Mouse (Mus musculus) lung, adult 18-20 months (tissue): Measurements from ENCODE around the gene Rbms1.

Experiments used
- DNase-seq, 2 experiments: peaks; one replicate each; pipeline ENCODE4 v3.0.0; 2022; ENCODE audit warnings: mixed read lengths in 2 of 2

The Rbms1 gene

DNA sequence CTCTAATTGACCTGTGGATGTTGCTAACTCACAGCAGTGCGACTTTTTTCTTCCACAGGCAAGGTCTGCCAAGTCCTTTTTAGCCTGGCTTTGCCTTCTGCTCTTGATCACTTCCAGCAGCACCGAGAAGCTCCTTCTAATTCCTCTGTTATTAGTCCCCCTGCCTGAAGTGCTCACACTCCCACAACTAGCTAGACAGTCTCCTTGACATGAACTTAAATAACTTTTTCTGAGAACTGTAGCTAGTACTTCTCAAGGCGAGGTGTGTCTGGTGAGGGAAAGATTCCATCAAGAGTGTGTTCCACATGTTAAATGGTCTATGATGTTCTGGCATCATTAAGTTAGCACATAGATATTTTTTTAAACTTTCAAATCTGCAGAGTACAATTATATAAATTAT is 256.1 kb downstream of the Rbms1 start:
- no peak for DNase-seq

GRCm38 (mm10) chr2:60705426-60705825 is 257.6 kb downstream of the Rbms1 start:
- DNase-seq: no peak

DNA sequence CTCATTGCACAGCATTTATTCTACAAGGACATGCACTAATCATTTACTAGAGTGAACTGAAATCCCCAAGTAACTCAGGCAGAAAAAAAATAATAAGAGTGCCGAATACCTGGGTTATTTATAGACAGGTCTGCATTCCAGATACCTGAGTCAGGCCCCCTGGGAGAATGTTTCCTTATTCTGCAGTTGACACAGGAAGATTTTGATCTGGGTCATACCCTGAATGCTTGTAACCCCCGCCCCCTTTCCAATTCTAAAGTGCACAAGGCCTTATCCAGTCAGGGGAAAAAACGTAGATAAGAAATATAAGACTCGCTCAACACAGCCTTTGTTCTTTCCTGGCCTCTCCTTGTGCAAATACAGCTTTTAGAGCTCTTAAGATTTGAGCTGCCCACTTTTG is 259.7 kb downstream of the Rbms1 start:
- DNase-seq: peak; percentile 81 to 90

DNA sequence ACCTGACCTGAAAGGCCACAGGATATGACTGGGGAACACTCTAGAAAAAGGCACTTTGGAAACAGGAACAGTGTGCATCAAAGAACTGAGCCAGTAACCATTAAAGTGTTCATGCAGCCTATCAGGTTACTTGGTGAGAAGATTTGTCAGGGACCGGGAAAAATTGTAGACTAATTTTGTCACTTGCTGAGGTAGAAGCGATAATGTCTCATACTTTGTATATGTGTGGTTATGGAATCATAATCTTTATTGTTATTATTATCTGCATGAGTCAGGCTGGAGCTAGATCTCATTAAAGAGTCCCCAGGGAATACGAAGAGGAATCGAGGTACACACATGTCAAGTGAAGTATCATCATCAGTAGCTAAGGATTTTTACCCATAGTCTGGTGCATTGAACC is 262.0 kb downstream of the Rbms1 start:
- no peak for DNase-seq
